Mouse (Mus musculus) brain, embryonic 14.5 days (tissue): Measurements from ENCODE around the gene Tarbp2.

ENCODE experiments used
- CTCF ChIP-seq: fragments of 200-500 bp; IDR thresholded peaks from 2 replicates; pipeline ENCODE4 v1.5.1; 2012; ENCODE audit warnings: inconsistent platforms, mild to moderate bottlenecking, moderate library complexity, borderline replicate concordance; ENCODE audit not compliant: insufficient read depth, insufficient read length; ENCODE audit errors: extremely low read depth
- POLR2A ChIP-seq: fragments of 200-500 bp; IDR thresholded peaks from 2 replicates; pipeline ENCODE4 v1.6.1; 2012; ENCODE audit warnings: mild to moderate bottlenecking, inconsistent platforms, borderline replicate concordance; ENCODE audit not compliant: poor library complexity, insufficient read depth, insufficient read length, severe bottlenecking; ENCODE audit errors: extremely low read depth

GRCm38 (mm10) chr15:102485853-102486252, 32.1 kb upstream of the Tarbp2 start:
- TF ChIP-seq CTCF (no peak), POLR2A (no peak)
